Mouse (Mus musculus) small intestine, adult 2 months (tissue): ENCODE data around the gene Fbxw7. TPM values are rescaled to one million over a fixed set of nuclear protein-coding genes. Genes with fewer than 3 reads are reported as not detected.

Experiments
- H3K27ac ChIP-seq: fragments of 200-500 bp; 2 replicates; pipeline ENCODE4 v1.5.1; 2012; ENCODE audit warnings: low read depth, low read length, control low read depth, inconsistent platforms; ENCODE audit not compliant: insufficient read depth
- H3K27me3 ChIP-seq: fragments of 200-500 bp; 2 replicates; pipeline ENCODE4 v1.6.1; 2012; ENCODE audit warnings: mild to moderate bottlenecking, moderate library complexity, low read length, inconsistent platforms; ENCODE audit not compliant: control insufficient read depth, insufficient read depth
- H3K36me3 ChIP-seq: fragments of 200-500 bp; 2 replicates; pipeline ENCODE4 v1.6.1; 2012; ENCODE audit warnings: mild to moderate bottlenecking, low read length, control low read depth, inconsistent platforms; ENCODE audit not compliant: control insufficient read depth, insufficient read depth
- H3K4me1 ChIP-seq: fragments of 200-500 bp; 2 replicates; pipeline ENCODE4 v1.6.1; 2012; ENCODE audit warnings: low read length, inconsistent platforms, mixed read lengths; ENCODE audit not compliant: control insufficient read depth, insufficient read depth, insufficient read length
- H3K4me3 ChIP-seq: fragments of 200-500 bp; 2 replicates; pipeline ENCODE4 v1.5.1; 2012; ENCODE audit warnings: low read depth, mild to moderate bottlenecking, control low read depth, inconsistent platforms, low read length, moderate library complexity
- CTCF ChIP-seq: fragments of 200-500 bp; IDR thresholded peaks from 2 replicates; pipeline ENCODE4 v1.5.1; 2012; ENCODE audit warnings: low read depth, mild to moderate bottlenecking, control low read depth, inconsistent platforms, low read length, moderate library complexity, mixed read lengths; ENCODE audit not compliant: insufficient replicate concordance, insufficient read length; ENCODE audit errors: extremely low read depth
- POLR2A ChIP-seq: fragments of 200-500 bp; IDR thresholded peaks from 2 replicates; pipeline ENCODE4 v1.6.1; 2012; ENCODE audit warnings: low read depth, mild to moderate bottlenecking, control low read depth, inconsistent platforms, low read length, moderate library complexity
- WGBS: fragments of 180-500 bp; shearing (Covaris S2); methylation state at CpG from one replicate; pipeline ENCODE4 v1.1.7; 2018; 5-methylcytosine and 5-hydroxymethylcytosine counted together
- polyA plus RNA-seq: library from polyadenylated mRNA; depleted of rRNA; stranded (reverse); fragments of >200 nt; gene quantifications from 2 replicates; pipeline ENCODE4 v1.2.3, GENCODE M21; 2012

The Fbxw7 gene
- polyA plus RNA-seq, 1 experiment = 1.3 TPM

DNA sequence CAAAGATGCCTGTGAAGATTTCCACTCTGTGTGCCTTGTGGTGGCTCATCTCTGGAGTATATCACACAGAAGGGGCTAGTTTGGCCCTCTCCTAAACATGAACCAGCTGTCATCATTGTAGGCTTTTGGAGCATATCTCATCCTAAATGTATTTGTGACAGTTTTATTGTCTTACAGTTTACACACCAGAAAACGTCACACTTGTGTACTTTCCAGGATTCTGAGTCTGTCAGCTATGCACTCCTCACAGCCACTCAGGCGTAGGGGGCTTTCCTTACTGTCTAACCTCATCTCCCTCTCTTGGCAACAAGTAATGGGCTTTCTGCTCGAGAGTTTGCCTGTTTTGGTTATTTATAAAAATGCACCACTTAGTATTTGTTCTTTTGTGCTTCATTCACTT lies 50.6 kb downstream of the Fbxw7 start:
- TF ChIP-seq POLR2A (no peak), CTCF (no peak)
- Histone ChIP-seq H3K4me1 (peaks cover 5% of the 10 kb centered on the region; the same call in 1 of the 2 replicates), H3K27me3 (no peaks in the 10 kb centered on the region), H3K4me3 (no peak overlapping the region), H3K36me3 (peaks cover 6% of the 10 kb centered on the region), H3K27ac (no peak overlapping the region)
- 75% methylated on average over 3 of the region's 3 CpGs for WGBS

DNA sequence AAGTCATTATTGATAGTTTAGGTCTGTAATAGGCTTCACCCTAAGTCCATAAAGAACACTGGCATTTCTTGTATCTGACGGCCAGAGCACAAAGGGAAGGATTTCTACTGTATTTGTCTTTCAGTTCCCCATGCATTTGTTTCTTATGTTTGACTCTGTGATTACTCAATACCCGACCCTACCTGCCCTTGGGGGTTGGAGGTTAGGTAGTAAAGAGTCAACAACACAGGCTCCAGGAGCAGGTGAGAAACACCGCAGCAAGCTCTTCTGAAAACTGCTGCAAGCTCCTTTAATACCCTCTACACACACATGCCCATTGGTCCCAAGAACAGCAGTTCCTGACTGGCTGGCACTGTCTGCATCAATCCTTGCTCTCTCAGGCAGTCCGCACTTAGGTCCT lies 51.8 kb downstream of the Fbxw7 start:
- Histone ChIP-seq H3K4me1 (peaks cover 3% of the 10 kb centered on the region; the same call in 1 of the 2 replicates), H3K36me3 (peaks cover 8% of the 10 kb centered on the region), H3K27ac (no peak overlapping the region), H3K4me3 (no peak overlapping the region), H3K27me3 (no peaks in the 10 kb centered on the region)
- 59% methylated on average over 4 of the region's 4 CpGs for WGBS
- TF ChIP-seq POLR2A = no peak
- TF ChIP-seq CTCF = no peak

DNA sequence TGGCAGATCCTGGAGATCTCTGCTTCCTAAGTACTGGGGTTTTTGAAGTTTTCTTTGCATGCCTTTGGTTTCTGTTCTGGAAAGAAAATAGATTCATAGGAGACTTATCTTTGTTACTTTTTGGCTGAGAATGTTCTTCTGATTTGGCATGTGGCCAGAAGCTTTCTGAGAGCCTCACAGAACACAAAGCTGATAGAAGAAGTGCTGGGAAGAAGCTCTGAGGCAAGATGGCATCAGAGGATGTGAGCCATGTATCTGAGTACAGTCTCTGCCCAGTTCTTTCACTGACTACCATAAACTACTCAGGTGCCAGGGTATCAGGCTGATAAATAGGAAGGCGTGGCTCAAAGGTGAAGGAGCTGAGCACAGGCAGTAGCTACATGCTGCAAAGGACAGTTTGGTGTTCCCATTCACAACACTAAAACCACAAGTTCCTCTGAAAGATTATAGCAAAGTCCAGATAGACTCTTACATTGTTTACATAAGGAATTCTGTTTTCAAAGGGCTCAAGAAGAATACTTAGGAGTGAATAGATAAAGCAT lies 52.4 kb downstream of the Fbxw7 start:
- Histone ChIP-seq H3K36me3 (peaks cover 8% of the 10 kb centered on the region), H3K27ac (no peak overlapping the region), H3K4me1 (peaks cover 3% of the 10 kb centered on the region; the same call in 1 of the 2 replicates), H3K27me3 (no peaks in the 10 kb centered on the region), H3K4me3 (no peak overlapping the region)
- TF ChIP-seq CTCF (no peak), POLR2A (no peak)
- 15% methylated on average over 1 of the region's 1 CpGs for WGBS

DNA sequence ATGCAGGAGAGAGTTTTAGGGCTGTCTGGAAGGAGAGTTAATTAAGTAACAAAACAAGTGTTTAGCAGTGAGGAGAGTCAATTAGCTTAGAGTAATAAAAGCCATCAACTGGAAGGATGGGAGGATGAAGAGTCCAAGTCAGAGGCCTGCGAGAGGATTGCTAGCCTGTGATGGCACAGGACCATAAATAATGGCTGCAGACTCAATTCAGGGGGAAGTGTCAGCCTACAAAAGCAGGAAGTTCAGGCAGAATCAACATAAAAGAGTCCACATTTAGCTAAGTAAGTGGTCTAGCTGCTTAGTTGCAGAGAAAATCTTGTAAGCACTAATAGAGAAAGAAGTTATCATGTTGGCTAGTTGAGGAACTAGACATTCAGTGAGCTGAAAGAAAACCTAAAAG lies 52.9 kb downstream of the Fbxw7 start:
- Histone ChIP-seq H3K4me1 (peaks cover 3% of the 10 kb centered on the region; the same call in 1 of the 2 replicates), H3K4me3 (no peak overlapping the region), H3K36me3 (peaks cover 8% of the 10 kb centered on the region), H3K27ac (no peak overlapping the region), H3K27me3 (no peaks in the 10 kb centered on the region)
- TF ChIP-seq CTCF (no peak), POLR2A (no peak)
- 48% methylated on average over 1 of the region's 1 CpGs for WGBS

DNA sequence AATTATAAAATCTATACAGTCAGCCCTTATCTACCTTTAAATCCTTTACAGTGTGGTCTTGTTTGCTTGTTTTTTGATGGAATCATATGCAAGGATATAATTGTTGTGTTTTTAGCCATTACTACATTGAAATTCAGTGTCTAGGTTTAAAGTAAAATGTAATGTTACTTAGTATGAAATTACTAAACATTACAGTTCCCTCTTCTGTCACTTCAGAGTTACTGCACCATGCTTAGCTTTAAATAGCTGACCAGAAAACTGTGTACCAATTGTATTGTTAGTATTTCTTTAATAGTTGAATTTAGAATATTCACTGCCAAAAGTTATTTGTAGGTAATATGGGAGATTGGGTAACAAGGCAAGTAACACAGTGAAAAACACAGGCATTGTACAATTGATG lies 55.1 kb downstream of the Fbxw7 start:
- TF ChIP-seq POLR2A (no peak), CTCF (no peak)
- Histone ChIP-seq H3K27me3 (no peaks in the 10 kb centered on the region), H3K4me1 (peaks cover 3% of the 10 kb centered on the region; the same call in 1 of the 2 replicates), H3K4me3 (no peak overlapping the region), H3K36me3 (peaks cover 10% of the 10 kb centered on the region), H3K27ac (no peak overlapping the region)

DNA sequence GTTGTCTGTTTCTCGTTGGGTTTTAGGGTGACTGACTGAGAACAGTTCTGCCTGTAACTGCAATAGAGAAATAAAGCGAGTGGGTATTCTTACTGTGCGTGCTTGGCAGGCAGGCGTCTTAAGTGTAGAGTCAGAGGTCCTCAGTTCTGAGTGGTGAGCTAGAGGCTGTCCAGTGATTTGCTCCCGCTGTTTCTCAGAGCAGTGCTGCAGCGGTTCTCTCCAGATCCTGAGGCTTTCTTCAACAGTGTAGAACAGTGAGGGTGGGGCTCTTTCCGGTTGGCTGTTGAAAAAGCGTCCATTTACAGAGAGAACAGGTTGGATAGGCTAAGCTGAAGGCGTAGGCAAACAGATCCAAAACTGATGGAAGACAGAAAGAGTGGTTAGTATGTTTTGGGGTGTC lies 60.2 kb downstream of the Fbxw7 start:
- peaks cover 7% of the 10 kb centered on the region; the same call in 1 of the 2 replicates for H3K36me3 ChIP-seq
- 82% methylated on average over 9 of the region's 9 CpGs for WGBS
- no peak overlapping the region for H3K27ac ChIP-seq
- TF ChIP-seq CTCF = no peak
- TF ChIP-seq POLR2A = no peak
- H3K4me3 ChIP-seq = no peak overlapping the region
- no peaks in the 10 kb centered on the region for H3K4me1 ChIP-seq
- H3K27me3 ChIP-seq = no peaks in the 10 kb centered on the region

DNA sequence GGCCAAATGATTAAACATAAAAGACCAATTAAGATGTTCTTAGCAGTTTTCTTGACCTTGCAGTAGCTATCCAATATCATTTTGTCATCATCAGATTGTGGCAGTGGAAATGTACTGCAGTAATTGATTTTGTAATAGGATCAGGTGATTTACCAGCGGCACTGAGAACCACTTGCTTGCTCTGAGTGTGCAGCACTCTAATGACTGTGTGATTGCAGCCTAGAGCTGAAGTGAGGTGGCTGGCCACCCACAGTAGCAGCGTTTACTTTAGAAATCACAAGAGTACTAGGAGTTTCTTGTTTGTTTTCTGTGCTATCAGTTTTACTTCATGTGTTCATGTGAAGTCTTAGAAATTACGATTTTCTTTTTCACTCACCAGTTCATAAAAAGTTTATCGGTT lies 61.1 kb downstream of the Fbxw7 start:
- 64% methylated on average over 4 of the region's 4 CpGs for WGBS
- H3K27me3 ChIP-seq = no peaks in the 10 kb centered on the region
- H3K4me3 ChIP-seq = no peak overlapping the region
- H3K4me1 ChIP-seq = no peaks in the 10 kb centered on the region
- TF ChIP-seq CTCF (no peak), POLR2A (no peak)
- H3K36me3 ChIP-seq = peaks cover 6% of the 10 kb centered on the region; the same call in 1 of the 2 replicates
- no peak overlapping the region for H3K27ac ChIP-seq
